Comparison of ENCODE assay signal across 9 mouse cellular contexts in the genomic region with DNA sequence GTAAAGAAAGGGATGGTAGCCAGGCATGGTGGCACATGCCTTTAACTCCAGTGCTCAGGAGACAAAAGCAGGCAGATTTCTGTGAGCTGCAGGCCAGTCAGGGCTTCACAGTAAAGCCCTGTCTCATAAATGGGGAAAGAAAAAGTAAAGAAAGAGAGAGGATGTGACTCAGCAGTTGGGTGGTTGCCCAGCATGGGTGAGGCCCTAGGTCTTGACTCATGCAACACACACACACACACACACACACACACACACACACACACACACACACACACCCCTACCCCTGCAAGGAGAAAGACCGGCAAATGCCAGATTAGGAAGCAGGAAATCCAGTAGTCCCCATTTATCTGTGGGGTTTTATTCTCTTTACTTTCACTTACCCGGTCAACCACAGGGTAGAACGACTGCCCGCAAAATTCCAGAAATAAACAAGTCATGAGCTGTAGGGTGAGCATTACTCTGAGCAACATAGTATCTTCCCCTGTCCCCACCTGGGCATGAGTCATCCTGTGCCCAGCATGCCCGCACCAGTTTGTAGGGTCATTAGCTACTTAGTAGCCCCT.
DNase-seq lines count a peak whose midpoint lies in the region; ATAC-seq and TF ChIP-seq lines count a peak whose summit lies in the region.
"Had no signal": no experiment of that assay in that cellular context is flagged by ENCODE, and none has a peak within 500 bp of the region (broad histone marks: within the 10 kb centered on the region; RNA-seq: fewer than 3 reads in every experiment).

No protein-coding gene starts in this region.

- H3K36me3 ChIP-seq in spleen, adult 2 months (ENCODE audit: control insufficient read depth, insufficient read depth, low read length) = no peaks in the 10 kb centered on the region
- H3K36me3 ChIP-seq in limb, embryonic 15.5 days = no peaks in the 10 kb centered on the region
- H3K36me3 ChIP-seq: liver, embryonic 15.5 days had no signal

- no peak overlapping the region for H3K4me3 ChIP-seq in spleen, adult 2 months (ENCODE audit: extremely low read depth, insufficient read depth, insufficient read length)
- H3K4me3 ChIP-seq in embryonic fibroblast, embryonic 13.5 days (ENCODE audit: insufficient read depth, low read length) = no peak overlapping the region
- H3K4me3 ChIP-seq in limb, embryonic 15.5 days = no peak overlapping the region
- H3K4me3 ChIP-seq: liver, embryonic 15.5 days had no signal

- ATAC-seq in limb, embryonic 15.5 days (ENCODE audit: insufficient number of reproducible peaks, low FRiP score, low TSS enrichment, low read depth) = no peak
- ATAC-seq in cerebellum, adult (ENCODE audit: insufficient number of reproducible peaks, low FRiP score, low TSS enrichment) = no peak

- no peaks in the 10 kb centered on the region; the same call in 1 of the 2 replicates for H3K4me1 ChIP-seq in spleen, adult 2 months (ENCODE audit: control insufficient read depth, insufficient read depth, insufficient read length)
- H3K4me1 ChIP-seq in embryonic fibroblast, embryonic 13.5 days (ENCODE audit: control insufficient read depth, insufficient read depth, low read length) = peaks cover 7% of the 10 kb centered on the region
- peaks cover 3% of the 10 kb centered on the region; the same call in 1 of the 2 replicates for H3K4me1 ChIP-seq in limb, embryonic 15.5 days
- H3K4me1 ChIP-seq: liver, embryonic 15.5 days had no signal

- H3K9me3 ChIP-seq in limb, embryonic 15.5 days = no peaks in the 10 kb centered on the region
- H3K9me3 ChIP-seq: liver, embryonic 15.5 days had no signal

- WGBS in spleen, adult 2 months = 13% methylated on average over 5 of the region's 5 CpGs
- 42% methylated on average over 5 of the region's 5 CpGs for WGBS in limb, embryonic 15.5 days

- H3K9ac ChIP-seq in limb, embryonic 15.5 days = no peak overlapping the region
- H3K9ac ChIP-seq: liver, embryonic 15.5 days had no signal

- no peak for TF ChIP-seq POLR2A in spleen, adult 2 months (IDR thresholded peaks at IDR 0.05; ENCODE audit: low read depth, low read length)
- TF ChIP-seq POLR2A in embryonic fibroblast, embryonic 13.5 days (IDR thresholded peaks at IDR 0.05; ENCODE audit: low read depth, low read length) = peak; percentile 51; the same call in 1 of the 2 replicates

- no peak for DNase-seq in spleen, adult 2 months (ENCODE audit: low read depth in 1 of 2, low spot score in 2 of 2)
- no peak for DNase-seq in spleen, adult 12 weeks (ENCODE audit: low spot score)
- DNase-seq in heart, postnatal 4 days = peak; percentile 86
- peak; percentile 52 to 56 for DNase-seq in right cerebral cortex, postnatal 36 days (ENCODE audit: low spot score in 2 of 2)
- no peak for DNase-seq in cerebellum, adult 11 months

- no peak overlapping the region for H3K4me2 ChIP-seq in limb, embryonic 15.5 days
- H3K4me2 ChIP-seq: liver, embryonic 15.5 days had no signal

- peak overlapping the region; percentile 50; the same call in 1 of the 2 replicates for H3K27ac ChIP-seq in spleen, adult 2 months (ENCODE audit: insufficient read depth, low read length)
- peak overlapping the region; percentile 100 for H3K27ac ChIP-seq in embryonic fibroblast, embryonic 13.5 days (ENCODE audit: insufficient read depth, low read length)
- H3K27ac ChIP-seq in limb, embryonic 15.5 days = peak overlapping the region; percentile 39; the same call in 1 of the 2 replicates
- H3K27ac ChIP-seq: liver, embryonic 15.5 days had no signal

- no peaks in the 10 kb centered on the region for H3K27me3 ChIP-seq in spleen, adult 2 months (ENCODE audit: control insufficient read depth, insufficient read depth, low read length)
- H3K27me3 ChIP-seq in limb, embryonic 15.5 days = no peaks in the 10 kb centered on the region
- H3K27me3 ChIP-seq: liver, embryonic 15.5 days had no signal

- no peak for TF ChIP-seq CTCF in spleen, adult 2 months (IDR thresholded peaks at IDR 0.05; ENCODE audit: extremely low read depth, insufficient read depth, insufficient read length, insufficient replicate concordance)
- TF ChIP-seq CTCF in embryonic fibroblast, embryonic 13.5 days (IDR thresholded peaks at IDR 0.05; ENCODE audit: borderline replicate concordance, insufficient read depth, low read length) = no peak

Comparison
In these comparisons a context has a peak if more than half of its experiments do, and no peak if none do; other contexts are left out.
1. DNase-seq: peak in heart, postnatal 4 days (single experiment) and right cerebral cortex, postnatal 36 days (2 of 2); none in spleen, adult 2 months (0 of 2), spleen, adult 12 weeks (single experiment) and cerebellum, adult 11 months (single experiment).
2. H3K27ac ChIP-seq: peak in every context shown above with its lines; median percentile 100 in embryonic fibroblast, embryonic 13.5 days; 50 in spleen, adult 2 months; 39 in limb, embryonic 15.5 days.